Mouse (Mus musculus) left cerebral cortex, adult 11 months (tissue): Measurements from ENCODE around the gene Sinhcaf.
"Not testable (repeated sequence)": the region's sequence is repeated elsewhere in the genome, so short reads cannot be mapped to it uniquely, and the experiment has no call there.

Experiments
- DNase-seq: peaks from one replicate; pipeline ENCODE4 v3.0.0; 2022; ENCODE audit warnings: low spot score

Sinhcaf gene

GRCm38 (mm10) chr6:148945509-148946408, 508 bp downstream of the Sinhcaf start:
- no peak for DNase-seq

- DNase-seq, result no peak
Measured at GRCm38 (mm10) chr6:148944767-148945508, 1.3 kb downstream of the Sinhcaf start.

GRCm38 (mm10) chr6:148944344-148944766, 1.9 kb downstream of the Sinhcaf start:
- no peak for DNase-seq

- DNase-seq, result no peak
Measured at GRCm38 (mm10) chr6:148943695-148944094, 2.6 kb downstream of the Sinhcaf start.

- DNase-seq, result no peak
Measured at GRCm38 (mm10) chr6:148942406-148942805, 3.9 kb downstream of the Sinhcaf start.

- no peak for DNase-seq
Measured at GRCm38 (mm10) chr6:148941880-148942279, 4.4 kb downstream of the Sinhcaf start.

GRCm38 (mm10) chr6:148940383-148940782, 5.9 kb downstream of the Sinhcaf start:
- DNase-seq, result not testable (repeated sequence)

- no peak for DNase-seq
Measured at GRCm38 (mm10) chr6:148937693-148938092, 8.6 kb downstream of the Sinhcaf start.

GRCm38 (mm10) chr6:148934961-148935590, 11.2 kb downstream of the Sinhcaf start:
- no peak for DNase-seq

- no peak for DNase-seq
Measured at GRCm38 (mm10) chr6:148931281-148931680, 15.0 kb downstream of the Sinhcaf start.

GRCm38 (mm10) chr6:148918841-148919398, 27.3 kb downstream of the Sinhcaf start:
- no peak for DNase-seq

- no peak for DNase-seq
Measured at GRCm38 (mm10) chr6:148917672-148918071, 28.6 kb downstream of the Sinhcaf start.

GRCm38 (mm10) chr6:148916817-148917216, 29.4 kb downstream of the Sinhcaf start:
- DNase-seq, result no peak

GRCm38 (mm10) chr6:148913938-148914337, 32.3 kb downstream of the Sinhcaf start:
- peak; percentile 25 for DNase-seq

GRCm38 (mm10) chr6:148911906-148912305, 34.4 kb downstream of the Sinhcaf start:
- not testable (repeated sequence) for DNase-seq

GRCm38 (mm10) chr6:148906958-148907357, 39.3 kb downstream of the Sinhcaf start:
- DNase-seq, result no peak

GRCm38 (mm10) chr6:148902728-148903127, 43.5 kb downstream of the Sinhcaf start:
- no peak for DNase-seq

- DNase-seq, result no peak
Measured at GRCm38 (mm10) chr6:148896507-148896851, 49.8 kb downstream of the Sinhcaf start.

- peak; percentile 76 for DNase-seq
Measured at GRCm38 (mm10) chr6:148895773-148896506, 50.3 kb downstream of the Sinhcaf start, which contains the start of gene Caprin2. Gene Caprin2 (minus strand): TSS chr6:148896237.

GRCm38 (mm10) chr6:148894888-148895772, 51.1 kb downstream of the Sinhcaf start:
- no peak for DNase-seq
